Mouse (Mus musculus): ENCODE results near the gene Sprr2a1. TPM values are rescaled to one million over a fixed set of nuclear protein-coding genes. Genes with fewer than 3 reads are reported as not detected.

The Sprr2a1 gene
- not detected for polyA plus RNA-seq (2017; shearing (Covaris generic))

DNA sequence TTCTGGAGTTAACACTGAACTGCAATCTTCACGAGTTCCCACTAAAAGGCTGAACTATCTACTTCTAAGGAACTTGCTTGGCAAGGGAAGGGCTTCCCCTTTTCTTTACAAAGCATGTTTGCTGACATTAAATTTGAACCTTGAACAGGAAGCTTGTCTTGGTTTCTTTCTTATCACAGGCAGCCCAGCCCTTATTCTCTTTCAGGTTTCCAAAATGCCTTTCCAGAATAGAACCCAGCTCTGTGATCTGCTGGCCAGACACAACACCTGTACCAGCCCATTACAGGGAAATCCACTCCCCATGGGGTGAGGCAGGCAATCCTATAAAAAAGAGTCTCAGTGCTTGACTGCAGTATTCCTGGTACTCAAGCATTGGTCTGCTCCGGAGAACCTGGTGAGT, at the start of gene Sprr2a1, which contains the start of gene Sprr2a2:
TSS of gene Sprr2a1 (plus strand) at position 231 of the 400 bp plus-strand sequence.
TSS of gene Sprr2a2 (plus strand) at position 352 of the 400 bp plus-strand sequence.

Other genes starting within 250 kb of the Sprr2a1 start
- not detected for gene Pglyrp3, start 201.2 kb upstream of the Sprr2a1 start, polyA plus RNA-seq (2017; shearing (Covaris generic))
- not detected for gene Lor, start 132.7 kb upstream of the Sprr2a1 start, polyA plus RNA-seq (2017; shearing (Covaris generic))
- gene Prr9, start 91.9 kb upstream of the Sprr2a1 start, polyA plus RNA-seq (2017; shearing (Covaris generic)): not detected
- gene Lelp1, start 73.1 kb upstream of the Sprr2a1 start, polyA plus RNA-seq (2017; shearing (Covaris generic)): not detected
- not detected for gene Sprr2a2, start 121 bp downstream of the Sprr2a1 start, polyA plus RNA-seq (2017; shearing (Covaris generic))
- gene Sprr2a3, start 69.6 kb downstream of the Sprr2a1 start, polyA plus RNA-seq (2017; shearing (Covaris generic)): not detected
- gene Sprr2b, start 100.8 kb downstream of the Sprr2a1 start, polyA plus RNA-seq (2017; shearing (Covaris generic)): not detected
- gene Sprr2d, start 123.3 kb downstream of the Sprr2a1 start, polyA plus RNA-seq (2017; shearing (Covaris generic)): not detected
- gene Sprr2e, start 136.3 kb downstream of the Sprr2a1 start, polyA plus RNA-seq (2017; shearing (Covaris generic)): not detected
- not detected for gene Sprr2f, start 149.4 kb downstream of the Sprr2a1 start, polyA plus RNA-seq (2017; shearing (Covaris generic))
- not detected for gene Sprr2h, start 169.9 kb downstream of the Sprr2a1 start, polyA plus RNA-seq (2017; shearing (Covaris generic))
- gene Sprr2i, start 192.2 kb downstream of the Sprr2a1 start, polyA plus RNA-seq (2017; shearing (Covaris generic)): not detected
- not detected for gene Sprr2j-ps, start 202.3 kb downstream of the Sprr2a1 start, polyA plus RNA-seq (2017; shearing (Covaris generic))
- gene Gm9774, start 213.6 kb downstream of the Sprr2a1 start, polyA plus RNA-seq (2017; shearing (Covaris generic)): 22.3 TPM
- not detected for gene Sprr2k, start 216.8 kb downstream of the Sprr2a1 start, polyA plus RNA-seq (2017; shearing (Covaris generic))
- not detected for gene Sprr1b, start 223.0 kb downstream of the Sprr2a1 start, polyA plus RNA-seq (2017; shearing (Covaris generic))
- gene Sprr3, start 242.9 kb downstream of the Sprr2a1 start, polyA plus RNA-seq (2017; shearing (Covaris generic)): not detected

Data from inflammation-experienced regulatory T-cells, adult 16 weeks (primary cell).